Mouse (Mus musculus) gonadal fat pad, adult 2 months (tissue): Measurements from ENCODE around the gene Sh3rf3. TPM values are rescaled to one million over a fixed set of nuclear protein-coding genes. Genes with fewer than 3 reads are reported as not detected.

Source experiments
- DNase-seq: peaks from one replicate; pipeline ENCODE4 v3.0.0-alpha.2; 2012; ENCODE audit warnings: low read depth
- polyA plus RNA-seq: library from polyadenylated mRNA; depleted of rRNA; stranded (reverse); fragments of >200 nt; gene quantifications from 2 replicates; pipeline ENCODE4 v1.2.3, GENCODE M21; 2012

The Sh3rf3 gene
- polyA plus RNA-seq, 1 experiment = 1.8 TPM

DNA sequence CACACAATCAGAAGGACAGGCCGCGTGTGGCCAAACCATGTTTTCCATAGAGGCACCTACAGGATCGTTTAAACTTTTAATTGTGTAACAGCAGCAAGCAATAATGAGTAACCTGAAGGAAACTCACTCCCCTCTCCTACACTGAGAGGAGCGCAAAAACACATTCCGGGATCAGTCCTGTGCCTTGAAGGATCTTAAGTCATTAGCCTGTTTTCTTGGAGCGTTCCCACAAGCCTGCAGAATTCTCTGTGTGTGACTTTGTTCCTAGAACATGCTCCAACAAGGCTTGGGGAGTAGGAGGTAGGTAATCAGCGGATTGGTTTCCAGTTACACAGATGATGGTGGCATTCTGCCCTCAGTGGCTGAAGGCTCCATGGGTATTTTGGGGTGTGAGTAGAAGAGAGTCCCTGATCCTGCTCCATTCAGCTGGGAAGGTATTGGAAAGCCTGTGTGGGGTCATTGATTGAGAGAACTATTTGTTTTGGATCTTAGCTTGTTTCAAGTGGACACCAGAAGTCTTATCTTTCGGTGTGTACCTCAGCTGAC, 108.6 kb downstream of the Sh3rf3 start:
- DNase-seq = peak; percentile 72

DNA sequence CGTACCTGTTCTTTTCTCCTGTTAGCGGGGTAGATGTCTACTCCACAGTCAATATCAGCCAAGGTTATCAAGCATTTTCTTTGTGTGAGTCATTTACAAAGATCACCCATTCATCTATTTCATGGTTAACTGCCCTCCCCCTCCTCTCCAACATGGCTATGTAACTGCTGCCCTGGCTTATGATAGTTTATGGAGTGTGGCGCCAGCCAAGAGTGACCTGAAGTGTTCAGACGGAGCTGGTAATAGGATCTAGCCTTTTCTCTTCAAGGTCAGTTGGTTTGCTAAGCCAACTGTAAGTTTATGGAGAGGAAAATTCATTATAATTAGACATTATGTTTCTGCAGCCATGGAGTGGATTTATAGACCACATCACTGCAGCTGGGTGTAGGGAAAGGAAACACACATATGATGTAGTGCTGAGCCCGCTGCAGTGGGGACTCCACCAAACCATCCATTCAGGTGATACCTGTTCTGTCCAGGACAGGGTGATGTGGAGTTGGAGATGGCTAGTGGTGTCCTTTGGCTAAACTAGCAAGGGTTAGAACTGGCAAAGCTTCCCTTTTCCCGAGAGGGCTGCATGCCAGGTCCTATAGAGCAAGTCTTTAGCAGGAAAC, 109.2 kb downstream of the Sh3rf3 start:
- DNase-seq = no peak

DNA sequence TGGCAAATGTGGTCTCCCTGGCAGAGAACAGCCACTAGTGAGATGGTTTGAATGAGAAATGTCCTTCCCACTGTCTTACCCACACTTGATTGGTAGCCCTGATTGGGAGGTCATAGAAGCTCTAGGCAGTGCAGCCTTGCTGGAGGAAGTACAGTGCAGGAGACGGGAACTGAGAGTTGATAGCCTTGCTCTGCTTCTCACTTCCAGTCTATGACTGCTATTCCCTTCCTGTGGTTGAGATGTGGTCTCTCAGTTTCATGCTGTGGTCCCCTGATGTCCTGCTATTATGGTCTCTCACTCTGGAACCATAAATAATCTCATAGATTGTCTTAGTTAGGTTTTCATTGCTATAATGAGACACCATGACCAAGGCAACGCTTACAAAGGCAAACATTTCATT, 109.8 kb downstream of the Sh3rf3 start:
- no peak for DNase-seq

DNA sequence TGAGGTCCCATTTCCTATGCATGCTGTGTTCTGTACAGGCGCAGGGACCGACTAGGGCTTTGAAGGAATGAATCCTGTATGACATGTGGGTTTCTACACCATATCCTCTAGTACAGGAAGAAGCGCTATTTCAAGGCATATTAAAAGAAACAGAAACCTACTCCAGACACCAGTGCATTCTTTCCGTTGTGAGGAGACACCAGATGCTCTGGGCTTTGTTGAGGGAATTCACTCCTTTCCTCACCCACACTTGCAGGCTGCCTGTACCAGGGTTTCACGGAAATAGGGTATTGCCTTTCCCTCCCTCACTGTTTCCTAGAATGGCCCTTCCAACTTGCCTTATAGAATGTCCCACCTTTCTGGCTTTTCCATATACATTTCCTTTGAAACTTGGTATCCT, 113.4 kb downstream of the Sh3rf3 start:
- DNase-seq = no peak

DNA sequence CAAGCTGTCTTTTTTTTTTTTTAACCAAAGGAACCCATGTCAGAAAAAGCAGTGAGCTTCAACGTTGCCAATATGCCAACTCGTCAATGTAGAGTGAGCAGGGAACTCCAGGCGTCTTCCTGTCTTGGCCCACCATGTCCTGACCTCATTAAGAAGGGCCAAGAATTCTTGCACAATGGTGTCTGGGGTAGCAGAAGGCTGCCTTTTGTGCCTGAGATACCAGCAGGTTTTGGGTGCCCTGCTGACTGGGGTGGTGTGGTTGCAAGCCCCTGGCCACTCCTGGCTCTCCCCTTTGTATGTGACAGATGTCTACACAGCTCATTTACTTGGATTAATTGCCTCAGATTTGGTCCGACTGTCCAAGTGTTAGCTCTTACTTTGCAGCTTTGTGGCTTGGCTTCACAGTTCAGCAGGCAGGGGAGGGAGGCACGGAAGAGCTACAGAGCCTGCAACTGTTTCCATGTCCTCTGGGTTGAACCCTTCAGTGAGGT, 115.8 kb downstream of the Sh3rf3 start:
- no peak for DNase-seq

DNA sequence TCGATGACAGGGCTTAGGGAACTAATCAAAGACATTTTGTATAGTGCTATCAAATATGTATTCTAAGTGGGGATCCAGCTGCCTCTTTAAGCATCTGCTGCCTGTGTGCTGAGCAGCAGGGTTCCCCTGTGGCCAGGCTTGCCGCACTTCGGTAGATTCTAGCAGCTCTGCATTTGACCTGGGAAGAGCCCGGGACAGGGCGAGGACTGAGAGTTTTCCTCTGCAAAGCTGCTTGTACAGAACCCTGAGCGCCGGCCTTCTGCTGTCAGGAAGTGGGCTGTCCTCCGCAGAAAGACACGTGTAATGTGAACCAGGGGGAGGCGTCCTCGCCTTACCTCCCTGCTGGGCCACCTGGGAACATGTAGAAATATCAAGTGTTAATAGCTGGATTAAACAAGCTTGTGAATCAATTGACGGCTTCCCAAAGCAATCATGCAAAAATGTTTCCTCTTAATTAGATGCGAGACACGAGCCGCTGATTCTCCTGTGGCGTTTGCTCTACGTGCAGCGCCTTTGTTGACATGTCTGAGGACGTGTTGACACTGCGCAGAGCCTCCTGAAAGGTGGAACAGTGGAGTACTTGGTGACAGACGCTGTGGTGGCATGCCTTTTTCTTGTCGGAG, 119.1 kb downstream of the Sh3rf3 start:
- no peak for DNase-seq

DNA sequence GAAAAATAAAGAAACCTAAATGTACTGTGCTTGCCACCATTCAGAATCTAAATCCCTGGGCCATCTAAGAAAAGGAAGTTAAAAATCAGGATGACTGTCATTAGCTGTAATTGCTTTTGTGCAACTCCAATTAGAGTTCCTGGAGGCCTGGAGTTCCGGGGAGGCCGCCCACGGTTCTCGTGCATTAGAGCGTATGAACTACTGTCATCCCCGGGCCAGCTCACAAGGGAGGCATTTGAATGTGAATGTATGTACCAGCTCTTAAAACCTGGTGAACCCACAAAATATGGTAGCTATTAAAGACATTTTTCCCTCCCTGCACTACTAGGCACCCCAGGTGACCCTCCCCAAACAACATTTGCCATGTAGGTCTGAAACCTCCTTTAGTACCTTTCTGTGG, 122.4 kb downstream of the Sh3rf3 start:
- no peak for DNase-seq

DNA sequence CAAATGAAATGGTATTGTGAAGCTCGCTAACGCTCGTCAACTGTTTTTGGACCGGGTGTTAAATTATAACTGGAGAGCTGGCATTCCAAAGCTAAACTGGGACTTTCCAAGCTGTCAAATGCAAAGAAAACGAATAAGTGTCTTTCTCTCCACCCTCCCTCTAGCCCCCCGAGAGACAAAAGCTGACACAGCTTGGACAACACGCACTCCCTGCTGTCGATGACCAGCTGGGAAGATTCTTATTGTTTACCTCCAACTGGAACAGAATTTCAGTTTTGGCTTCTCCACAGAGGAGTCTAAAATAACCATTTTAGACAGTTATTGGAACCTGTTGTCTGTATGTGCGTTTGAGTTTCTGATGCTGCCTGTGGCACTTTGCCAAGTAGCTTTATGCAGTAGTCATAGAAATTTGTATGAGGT, 123.3 kb downstream of the Sh3rf3 start:
- no peak for DNase-seq

DNA sequence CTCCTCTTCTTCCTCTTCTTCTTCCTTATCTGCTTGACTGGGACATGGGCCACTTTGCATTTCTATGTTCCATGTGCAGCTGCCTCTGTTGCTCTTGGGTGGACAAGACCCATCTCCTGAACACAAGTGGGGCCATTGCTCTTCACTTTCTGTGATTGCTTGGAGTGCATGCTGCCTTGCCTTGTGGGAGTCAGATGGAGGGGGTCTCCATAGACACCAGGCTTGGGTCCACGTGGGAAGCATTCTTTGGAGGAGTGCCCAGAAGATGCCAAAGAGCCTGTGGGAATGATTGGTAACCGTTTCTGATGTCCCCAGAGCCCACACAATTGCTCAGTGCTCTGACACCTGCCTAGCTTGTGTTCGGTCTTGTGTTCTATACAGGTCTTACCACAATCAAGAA, 124.4 kb downstream of the Sh3rf3 start:
- DNase-seq = no peak

DNA sequence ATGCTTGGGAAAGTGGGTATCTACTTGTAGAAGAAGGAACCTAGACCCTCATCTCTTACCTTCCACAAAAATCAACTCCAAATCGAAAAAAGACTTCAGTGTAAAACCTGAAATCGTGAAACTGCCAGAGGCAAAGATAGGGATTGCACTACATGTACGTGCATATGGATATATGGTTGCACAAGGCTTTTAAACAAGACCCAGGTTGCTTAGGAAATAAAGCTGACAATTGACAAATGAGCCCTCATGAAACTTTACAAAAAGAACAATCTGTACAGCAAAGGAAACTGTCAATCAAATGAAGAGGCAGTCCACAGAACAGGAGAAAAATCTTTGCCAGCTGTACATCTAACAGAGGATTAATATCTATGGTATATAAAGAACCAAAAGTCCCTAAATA, 129.7 kb downstream of the Sh3rf3 start:
- DNase-seq = peak; percentile 56

DNA sequence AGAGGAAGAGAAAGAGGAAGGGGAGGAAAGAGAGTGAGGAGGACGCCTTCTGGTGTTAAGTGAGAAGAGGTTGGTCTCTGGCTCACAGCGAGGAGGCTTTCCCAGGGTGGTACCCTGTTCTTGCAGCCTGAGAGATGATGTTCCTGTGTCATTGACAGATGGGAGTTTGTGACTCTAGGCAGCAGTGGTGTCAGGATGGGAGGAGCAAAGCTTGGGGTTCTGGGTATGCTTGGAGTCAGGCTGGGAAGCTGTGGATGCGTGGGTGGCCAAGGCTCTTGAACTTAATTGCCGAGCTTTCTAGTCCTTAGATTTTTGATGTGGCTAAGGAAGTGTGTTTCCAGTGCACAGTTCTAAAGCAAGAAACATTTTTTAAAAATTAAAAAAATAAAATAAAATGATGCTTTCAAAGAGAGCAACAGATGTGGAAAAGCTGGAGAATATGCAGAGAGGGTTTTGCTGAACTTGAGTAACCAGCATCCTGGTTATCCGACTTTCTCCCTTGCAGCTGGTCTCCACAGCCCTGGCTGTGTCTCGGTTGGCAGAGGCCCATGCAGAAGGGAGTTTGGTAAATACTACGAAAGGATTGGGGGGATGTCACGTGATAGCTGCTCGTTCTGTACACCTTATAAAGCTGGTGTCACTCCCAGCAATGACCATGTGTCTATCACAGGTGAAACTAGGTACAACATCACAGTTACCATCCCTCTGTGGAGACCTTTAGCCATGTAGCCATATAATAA, 130.7 kb downstream of the Sh3rf3 start:
- no peak for DNase-seq

DNA sequence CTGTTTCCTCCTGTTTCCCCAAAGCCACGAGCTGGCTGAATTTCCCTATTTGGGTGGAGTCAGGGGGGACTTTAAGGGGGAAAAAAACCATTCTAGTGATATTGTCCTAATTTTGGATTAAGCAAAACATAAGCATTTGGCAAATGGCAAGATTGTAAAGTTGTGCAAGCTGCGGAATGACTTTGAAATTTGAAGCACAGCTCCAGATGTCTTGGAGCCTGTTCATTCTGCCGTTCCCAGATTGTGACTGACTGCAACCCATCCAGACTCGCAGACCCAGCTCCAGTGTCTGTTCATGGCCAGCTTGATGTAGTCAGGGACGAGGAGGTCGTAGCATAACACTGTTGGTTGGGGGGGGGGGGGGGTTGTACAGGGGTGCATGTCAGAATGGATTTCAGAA, 131.8 kb downstream of the Sh3rf3 start:
- DNase-seq = no peak

DNA sequence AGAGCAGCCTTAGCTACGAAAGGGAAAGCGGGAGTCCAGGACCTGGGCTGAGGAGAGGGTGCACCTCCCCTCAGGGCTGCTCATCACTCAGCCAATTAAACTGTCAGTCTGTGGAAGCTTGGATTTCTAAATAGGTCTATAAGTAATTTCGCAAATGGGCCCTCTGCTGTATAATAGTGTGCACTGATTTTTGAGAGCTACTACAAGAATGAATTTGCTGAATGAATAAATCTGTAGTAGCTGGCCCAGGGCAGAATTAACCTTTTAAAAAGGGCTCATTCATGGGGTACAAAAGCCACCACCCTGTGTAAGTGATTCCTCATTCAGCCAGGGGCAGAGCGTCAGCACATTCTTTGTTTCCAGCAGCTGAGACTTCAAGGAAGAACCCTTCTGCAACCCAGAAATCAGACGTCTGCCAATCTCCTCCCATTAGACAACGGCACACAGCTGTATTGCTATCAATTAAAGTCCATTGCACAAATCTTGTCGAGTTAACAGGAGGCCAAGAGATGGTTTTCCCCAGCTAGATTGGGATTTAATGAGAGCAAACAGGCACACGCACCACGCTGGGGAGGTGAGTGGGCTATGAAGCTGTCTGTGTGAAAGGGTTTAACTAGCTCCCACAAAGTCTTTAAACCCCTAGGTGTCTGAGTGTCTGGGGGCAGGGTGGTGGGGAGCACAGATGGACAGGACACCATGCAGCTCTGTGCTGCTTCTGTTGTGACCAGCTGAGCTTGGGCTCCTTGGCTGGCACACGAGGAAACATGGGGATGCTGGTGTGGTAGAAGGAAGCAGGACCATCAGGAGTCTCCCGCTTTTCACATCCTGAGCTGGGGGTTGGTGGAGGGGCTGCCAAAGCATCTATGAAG, 136.8 kb downstream of the Sh3rf3 start:
- no peak for DNase-seq

DNA sequence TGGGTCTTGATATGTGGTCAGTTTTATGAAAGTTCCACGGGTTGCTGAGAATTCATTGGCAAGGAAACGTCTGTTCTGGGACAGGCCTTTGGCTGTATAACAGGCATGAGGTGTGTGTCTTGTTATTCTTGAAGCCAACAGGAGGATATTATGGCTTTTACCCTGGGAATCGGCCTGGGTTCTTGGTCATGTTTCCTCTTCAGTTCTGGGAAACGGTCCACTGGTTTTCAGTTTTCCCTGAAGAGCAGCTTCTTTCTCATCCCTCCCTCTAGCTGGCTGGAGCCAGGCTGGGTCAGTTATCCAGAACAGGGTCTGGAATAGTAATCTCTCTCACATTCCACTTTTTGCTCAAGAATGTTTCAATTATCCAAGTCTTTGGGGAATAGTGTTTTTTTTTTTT, 147.0 kb downstream of the Sh3rf3 start:
- no peak for DNase-seq

DNA sequence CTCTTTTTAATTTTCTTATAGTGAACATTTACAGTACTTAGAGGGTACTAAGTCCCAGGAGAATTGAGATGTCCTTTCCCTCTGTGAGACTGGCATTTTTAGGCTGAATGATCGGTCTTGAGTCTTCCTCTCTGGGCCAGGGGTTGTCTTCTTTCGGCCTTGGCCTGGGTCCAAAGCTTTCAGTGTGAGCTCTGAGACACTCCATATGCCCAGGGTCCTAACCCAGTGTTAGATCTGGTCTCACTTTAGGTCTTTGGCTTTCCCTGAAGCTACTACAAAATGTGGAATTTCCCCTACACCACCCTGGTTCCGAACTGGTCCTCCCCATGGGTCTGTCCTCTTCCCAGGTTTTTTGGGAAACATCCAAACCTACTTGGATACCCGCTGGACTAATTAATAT, 155.1 kb downstream of the Sh3rf3 start:
- no peak for DNase-seq

DNA sequence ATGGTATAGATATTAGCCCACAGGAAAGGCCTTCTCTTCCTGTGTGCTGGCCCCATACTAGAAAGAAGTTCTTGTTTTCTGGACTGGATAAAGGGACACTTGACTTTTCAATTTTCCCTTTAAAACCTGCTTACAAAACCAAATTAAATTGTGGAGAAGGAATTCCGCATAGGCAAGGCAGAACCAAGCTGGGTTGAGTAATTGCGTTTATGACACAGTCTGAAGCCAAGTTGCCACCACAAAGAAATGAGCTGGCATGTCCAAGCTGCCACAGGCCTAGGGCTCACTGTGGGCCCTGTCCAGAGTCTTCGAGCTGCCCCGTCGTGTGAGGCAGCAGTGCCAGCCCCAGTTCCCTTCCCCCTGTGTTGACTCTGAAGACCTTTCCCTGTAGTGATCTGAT, 156.2 kb downstream of the Sh3rf3 start:
- peak; percentile 17 for DNase-seq

DNA sequence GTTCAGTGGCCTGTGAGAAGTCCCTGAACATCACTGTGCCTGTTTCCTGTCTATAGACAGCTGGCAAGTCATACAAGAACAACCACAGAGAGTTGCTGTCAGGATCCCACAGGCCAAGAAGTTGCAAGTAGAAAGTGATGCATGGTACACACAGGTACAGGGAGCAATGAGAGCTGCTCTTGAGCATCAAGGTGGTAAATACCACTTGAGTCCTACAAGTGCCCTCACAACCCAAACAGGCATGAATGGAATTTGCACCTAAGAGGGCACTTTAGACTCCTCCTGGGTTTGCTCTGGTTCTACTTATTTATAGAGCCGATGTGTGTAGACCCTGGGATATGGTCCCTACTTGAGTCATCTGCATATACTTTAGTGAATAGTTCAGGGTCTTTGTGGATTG, 159.0 kb downstream of the Sh3rf3 start:
- DNase-seq = no peak

DNA sequence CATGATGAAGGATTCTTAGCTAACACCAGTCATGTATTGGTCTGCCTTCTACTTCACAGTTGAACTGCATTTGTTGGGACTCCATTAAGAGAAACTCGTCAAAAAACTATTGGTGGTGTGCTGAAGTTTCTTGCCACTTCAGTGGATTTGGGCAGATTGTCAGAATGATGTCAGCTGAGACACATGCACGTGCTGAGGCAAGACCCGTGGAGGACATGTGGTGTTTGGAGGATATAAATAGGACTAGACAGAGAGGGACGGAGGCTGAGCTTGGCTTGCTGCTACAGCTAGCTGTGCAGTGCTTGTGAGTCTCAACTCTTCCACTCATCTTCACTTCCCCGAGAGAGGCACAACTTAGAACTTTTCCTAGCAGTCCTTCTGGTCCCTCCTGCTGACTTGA, 161.0 kb downstream of the Sh3rf3 start:
- no peak for DNase-seq

DNA sequence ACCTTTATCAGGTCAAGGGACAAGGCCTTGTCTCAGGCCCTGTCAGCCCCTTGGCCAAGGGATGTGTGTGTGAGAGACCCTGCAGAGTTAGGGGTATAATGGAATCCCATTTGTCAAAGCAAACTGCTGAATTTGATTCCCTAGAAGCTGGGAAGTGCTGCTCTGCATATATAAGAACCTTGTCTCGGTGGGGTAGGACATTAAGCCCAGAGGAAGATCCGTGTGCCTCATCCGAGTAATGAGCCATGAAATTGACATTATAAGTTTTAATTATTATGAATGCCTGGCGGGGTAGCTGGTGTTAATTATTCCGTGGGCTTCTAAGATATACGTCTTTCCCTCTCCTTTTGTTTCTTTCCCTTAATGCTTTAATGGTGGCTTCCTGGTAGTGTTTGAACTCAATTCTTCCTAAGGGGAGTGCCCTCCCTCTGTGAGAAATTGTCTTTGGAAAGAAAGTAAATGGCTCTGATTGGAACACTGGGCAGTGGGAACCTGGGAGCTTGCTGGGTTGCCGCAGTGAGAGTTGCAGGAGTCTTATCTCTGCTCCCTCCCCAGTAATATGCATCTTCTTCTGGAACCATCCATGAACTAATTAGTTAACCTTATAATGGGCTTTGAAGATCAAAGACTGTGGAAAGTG, 166.3 kb downstream of the Sh3rf3 start:
- no peak for DNase-seq

DNA sequence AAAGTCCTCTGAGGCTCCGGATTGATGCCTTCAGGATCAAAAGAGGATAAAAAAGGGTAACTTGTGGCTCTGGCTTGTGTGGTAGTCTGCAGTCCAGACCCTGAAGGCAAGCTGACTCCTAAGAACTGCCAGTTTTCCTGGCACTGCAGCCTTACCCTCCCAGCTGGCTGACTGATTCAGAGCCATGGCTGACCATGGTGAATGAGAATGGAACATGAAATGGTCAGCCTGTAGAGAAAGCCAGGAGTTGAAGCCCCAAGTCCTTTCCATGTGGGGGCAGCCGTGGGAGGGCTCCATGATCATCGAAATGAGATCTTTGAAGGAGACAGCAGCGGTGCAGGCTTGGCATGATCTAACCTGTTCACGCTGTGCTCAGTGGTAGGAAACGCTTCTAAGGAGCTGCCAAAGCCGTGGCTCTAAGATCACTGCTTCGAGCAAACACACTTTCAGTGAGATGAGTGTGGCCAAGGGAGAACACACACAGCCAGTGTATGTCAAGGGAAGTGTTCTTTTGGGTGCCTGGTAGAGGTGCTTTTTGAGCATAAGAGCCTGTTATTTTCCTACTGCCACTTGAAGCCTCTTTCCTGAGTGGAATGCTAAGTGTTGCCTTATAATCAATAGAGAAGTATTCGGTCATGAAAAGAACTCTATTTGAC, 168.6 kb downstream of the Sh3rf3 start:
- DNase-seq = peak; percentile 17
